Mouse (Mus musculus) hindbrain, postnatal 0 days (tissue): ENCODE measurements around the gene Ttll10. TPM values are rescaled to one million over a fixed set of nuclear protein-coding genes. Genes with fewer than 3 reads are reported as not detected.

Experiments used
- ATAC-seq: fragments of 200-750 bp; cut with Nextera tagmentation; 2 replicates; pipeline ENCODE4 v1.8.0; 2017; ENCODE audit warnings: mild to moderate bottlenecking, moderate TSS enrichment, moderate library complexity
- DNase-seq: peaks from one replicate; pipeline ENCODE4 v3.0.0-alpha.2; 2015; ENCODE audit warnings: low spot score
- H3K27ac ChIP-seq: fragments of 300-500 bp; sonication (generic); 2 replicates; pipeline ENCODE4 v1.5.1; 2014; ENCODE audit warnings: mild to moderate bottlenecking
- H3K27me3 ChIP-seq: fragments of 300-500 bp; sonication (generic); 2 replicates; pipeline ENCODE4 v1.6.1; 2014; ENCODE audit warnings: low read length, mixed read lengths; ENCODE audit not compliant: insufficient read depth
- H3K36me3 ChIP-seq: fragments of 300-500 bp; sonication (generic); 2 replicates; pipeline ENCODE4 v1.6.1; 2014; ENCODE audit warnings: low read length, mixed read lengths; ENCODE audit not compliant: insufficient read depth
- H3K4me1 ChIP-seq: fragments of 300-500 bp; sonication (generic); 2 replicates; pipeline ENCODE4 v1.6.1; 2014; ENCODE audit warnings: antibody characterized with exemption, low read length, mixed read lengths; ENCODE audit not compliant: insufficient read depth
- H3K4me2 ChIP-seq: fragments of 300-500 bp; sonication (generic); 2 replicates; pipeline ENCODE4 v1.6.1; 2014; ENCODE audit warnings: low read depth, mild to moderate bottlenecking, low read length, moderate library complexity, mixed read lengths
- H3K4me3 ChIP-seq: fragments of 300-500 bp; sonication (generic); 2 replicates; pipeline ENCODE4 v1.5.1; 2014; ENCODE audit warnings: low read length
- H3K9ac ChIP-seq: fragments of 300-500 bp; sonication (generic); replicated peaks from 2 replicates; pipeline ENCODE4 v1.6.1; 2014; ENCODE audit warnings: mild to moderate bottlenecking, low read length, moderate library complexity, mixed read lengths
- H3K9me3 ChIP-seq: fragments of 300-500 bp; sonication (generic); 2 replicates; pipeline ENCODE4 v1.6.1; 2016; ENCODE audit warnings: low read length, mixed read lengths
- CTCF ChIP-seq: IDR thresholded peaks from 2 replicates; pipeline ENCODE4 v1.5.1; 2016; ENCODE audit warnings: antibody characterized with exemption, control low read depth, low read depth
- WGBS: fragments of 180-500 bp; shearing (Covaris S2); extraction: QIAGEN DNeasy Blood & Tissue Kit; methylation state at CpG from one replicate; pipeline ENCODE4 v1.1.7; 2014; 5-methylcytosine and 5-hydroxymethylcytosine counted together
- polyA plus RNA-seq: library from polyadenylated mRNA; unstranded; fragments of >200 nt; fragmentation: Nextera tagmentation; extraction: Ambion mirVana; gene quantifications from 2 replicates; pipeline ENCODE4 v1.2.1, GENCODE M21; 2015
- total RNA-seq: library from RNA; depleted of rRNA; stranded (reverse); fragments of >200 nt; gene quantifications from 2 replicates; pipeline ENCODE4 v1.2.3, GENCODE M21; 2014

Gene Ttll10
- total and polyA plus RNA-seq, 2 experiments from 2014 or later = 0.08 to 0.26 TPM

GRCm38 (mm10) chr4:156034901-156035300 lies 24.3 kb downstream of the Ttll10 start:
- Histone ChIP-seq H3K27me3 (peaks cover 12% of the 10 kb centered on the region), H3K9me3 (no peaks in the 10 kb centered on the region), H3K9ac (peak overlapping the region; percentile 21; the same call in 1 of the 2 replicates), H3K4me3 (peak overlapping the region; percentile 30), H3K4me1 (peaks cover 20% of the 10 kb centered on the region), H3K4me2 (peak overlapping the region; percentile 46), H3K27ac (no peak overlapping the region), H3K36me3 (no peaks in the 10 kb centered on the region)
- no peak for TF ChIP-seq CTCF
- no peak for DNase-seq
- WGBS = 2% methylated on average over 25 of the region's 25 CpGs
- no peak for ATAC-seq

GRCm38 (mm10) chr4:156034301-156034700 lies 24.9 kb downstream of the Ttll10 start:
- Histone ChIP-seq H3K36me3 (no peaks in the 10 kb centered on the region), H3K27me3 (peaks cover 12% of the 10 kb centered on the region), H3K4me3 (no peak overlapping the region), H3K4me1 (peaks cover 20% of the 10 kb centered on the region), H3K27ac (no peak overlapping the region), H3K9ac (no peak overlapping the region), H3K4me2 (peak overlapping the region; percentile 46; the same call in 1 of the 2 replicates), H3K9me3 (no peaks in the 10 kb centered on the region)
- DNase-seq = no peak
- TF ChIP-seq CTCF = no peak
- no peak for ATAC-seq
- WGBS = 56% methylated on average over 4 of the region's 4 CpGs

- H3K9ac ChIP-seq = no peak overlapping the region
- peak; percentile 72 for TF ChIP-seq CTCF
- no peak overlapping the region for H3K4me2 ChIP-seq
- H3K4me3 ChIP-seq = no peak overlapping the region
- WGBS = 48% methylated on average over 6 of the region's 6 CpGs
- peaks cover 20% of the 10 kb centered on the region for H3K4me1 ChIP-seq
- H3K27ac ChIP-seq = no peak overlapping the region
- DNase-seq = peak; percentile 58
- no peak for ATAC-seq
- H3K9me3 ChIP-seq = no peaks in the 10 kb centered on the region
- H3K36me3 ChIP-seq = no peaks in the 10 kb centered on the region
- peaks cover 12% of the 10 kb centered on the region for H3K27me3 ChIP-seq
Observed at GRCm38 (mm10) chr4:156033476-156034119, 25.6 kb downstream of the Ttll10 start.

GRCm38 (mm10) chr4:156032856-156033255 lies 26.4 kb downstream of the Ttll10 start:
- H3K4me3 ChIP-seq = no peak overlapping the region
- DNase-seq = no peak
- no peak for ATAC-seq
- no peaks in the 10 kb centered on the region for H3K9me3 ChIP-seq
- H3K36me3 ChIP-seq = no peaks in the 10 kb centered on the region
- no peak overlapping the region for H3K9ac ChIP-seq
- H3K4me1 ChIP-seq = peaks cover 20% of the 10 kb centered on the region
- no peak for TF ChIP-seq CTCF
- 0 out of 2 replicates have a peak overlapping the region, but pooled peaks have one; percentile 81 for H3K4me2 ChIP-seq
- WGBS = 82% methylated on average over 4 of the region's 4 CpGs
- H3K27ac ChIP-seq = peak overlapping the region; percentile 84; the same call in 1 of the 2 replicates
- H3K27me3 ChIP-seq = peaks cover 12% of the 10 kb centered on the region

DNA sequence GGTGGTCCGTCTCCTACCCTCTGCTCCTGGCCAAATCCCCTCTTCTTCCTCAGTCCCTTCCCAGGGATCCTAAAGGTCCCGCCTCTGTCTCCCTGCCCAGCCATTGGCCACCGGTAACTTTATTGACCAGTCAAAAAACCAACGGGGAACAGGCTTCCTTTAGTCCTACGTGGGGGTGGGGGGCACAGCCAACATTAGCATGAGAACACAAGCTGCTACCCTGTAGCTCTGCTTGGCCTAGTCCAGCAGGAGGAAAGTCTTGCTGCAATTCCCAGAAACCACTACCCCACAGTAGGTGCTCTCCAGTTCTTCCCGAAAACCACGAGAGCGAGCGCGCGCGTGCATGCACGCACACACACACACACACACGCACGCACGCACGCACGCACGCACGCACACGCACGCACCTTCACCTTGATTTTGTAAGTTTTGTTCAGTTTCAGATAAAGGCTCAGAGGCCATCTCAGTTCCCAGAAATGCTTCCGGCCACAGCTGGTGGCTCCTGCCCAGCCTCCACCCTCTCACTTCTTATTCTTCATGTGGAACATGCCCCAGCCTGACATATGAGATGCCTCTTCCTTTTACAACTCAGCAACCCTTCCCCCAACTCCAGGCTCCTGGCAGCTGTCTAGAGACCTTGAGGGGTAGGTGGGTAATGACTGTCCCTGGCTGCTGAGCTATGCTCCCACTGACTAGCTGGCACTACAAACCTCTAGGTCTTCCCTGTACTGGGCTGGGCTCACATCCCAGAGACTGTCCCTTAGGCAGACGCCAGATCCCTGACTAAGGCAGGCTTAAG lies 27.4 kb downstream of the Ttll10 start:
- H3K36me3 ChIP-seq = peaks cover 8% of the 10 kb centered on the region
- peak; percentile 92 for ATAC-seq
- under 1% methylated on average over 24 of the region's 24 CpGs for WGBS
- no peaks in the 10 kb centered on the region for H3K9me3 ChIP-seq
- H3K4me3 ChIP-seq = peak overlapping the region; percentile 53
- DNase-seq = peak; percentile 92
- H3K9ac ChIP-seq = peak overlapping the region; percentile 65
- TF ChIP-seq CTCF = peak; percentile 22; the same call in 1 of the 2 replicates
- peaks cover 12% of the 10 kb centered on the region for H3K27me3 ChIP-seq
- H3K4me1 ChIP-seq = peaks cover 20% of the 10 kb centered on the region
- H3K27ac ChIP-seq = peak overlapping the region; percentile 84
- H3K4me2 ChIP-seq = peak overlapping the region; percentile 81

GRCm38 (mm10) chr4:156031255-156031592 lies 28.0 kb downstream of the Ttll10 start:
- H3K9ac ChIP-seq = peak overlapping the region; percentile 65
- H3K4me3 ChIP-seq = peak overlapping the region; percentile 53
- H3K9me3 ChIP-seq = no peaks in the 10 kb centered on the region
- peak; percentile 28 for ATAC-seq
- peak overlapping the region; percentile 84 for H3K27ac ChIP-seq
- DNase-seq = no peak
- peaks cover 10% of the 10 kb centered on the region for H3K36me3 ChIP-seq
- peaks cover 20% of the 10 kb centered on the region for H3K4me1 ChIP-seq
- TF ChIP-seq CTCF = no peak
- peak overlapping the region; percentile 81 for H3K4me2 ChIP-seq
- H3K27me3 ChIP-seq = peaks cover 11% of the 10 kb centered on the region
- 9% methylated on average over 7 of the region's 7 CpGs for WGBS
